Mouse (Mus musculus) yolk sac, embryonic 10.5 days (tissue): ENCODE data around the gene Sult1d1.
"Not testable (repeated sequence)": the region's sequence is repeated elsewhere in the genome, so short reads cannot be mapped to it uniquely, and the experiment has no call there.

ENCODE experiments used
- DNase-seq: peaks from one replicate; pipeline ENCODE4 v3.0.0-alpha.2; 2017; ENCODE audit warnings: low spot score

Sult1d1 gene

DNA sequence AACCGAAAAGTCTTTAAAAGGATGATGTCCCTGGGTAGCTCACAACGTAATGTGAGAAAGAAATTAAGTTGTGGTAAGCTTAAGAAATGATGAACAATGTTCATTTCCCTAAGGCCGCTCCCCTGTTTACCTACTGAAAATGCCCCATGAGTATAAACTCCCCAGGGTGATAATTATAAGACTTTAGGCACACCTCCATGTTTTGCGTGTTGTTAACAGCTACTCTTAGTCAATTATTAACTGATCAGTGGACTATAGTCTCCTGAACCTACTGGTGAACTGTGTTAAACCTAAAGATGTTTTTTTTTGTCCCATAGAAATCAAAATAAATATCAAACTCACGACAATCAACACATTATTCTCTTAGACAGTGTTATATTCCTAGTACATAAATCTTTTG lies at the start of gene Sult1d1:
Gene Sult1d1 (minus strand): TSS at position 183 of the 400 bp plus-strand sequence.
- DNase-seq, result peak; percentile 9

DNA sequence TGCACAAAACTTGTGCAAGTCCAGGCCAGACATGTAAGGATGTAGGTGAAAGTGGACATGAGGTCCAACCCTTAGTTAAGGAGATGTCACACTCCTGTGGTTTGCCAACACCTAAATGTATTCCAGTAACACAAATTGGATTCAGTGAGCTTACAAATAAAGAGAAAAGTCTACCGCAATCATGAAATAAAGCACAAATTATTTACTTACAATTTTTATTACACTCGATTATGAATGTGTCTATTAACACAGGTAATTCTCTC lies 46.2 kb upstream of the Sult1d1 start:
- DNase-seq, result no peak

DNA sequence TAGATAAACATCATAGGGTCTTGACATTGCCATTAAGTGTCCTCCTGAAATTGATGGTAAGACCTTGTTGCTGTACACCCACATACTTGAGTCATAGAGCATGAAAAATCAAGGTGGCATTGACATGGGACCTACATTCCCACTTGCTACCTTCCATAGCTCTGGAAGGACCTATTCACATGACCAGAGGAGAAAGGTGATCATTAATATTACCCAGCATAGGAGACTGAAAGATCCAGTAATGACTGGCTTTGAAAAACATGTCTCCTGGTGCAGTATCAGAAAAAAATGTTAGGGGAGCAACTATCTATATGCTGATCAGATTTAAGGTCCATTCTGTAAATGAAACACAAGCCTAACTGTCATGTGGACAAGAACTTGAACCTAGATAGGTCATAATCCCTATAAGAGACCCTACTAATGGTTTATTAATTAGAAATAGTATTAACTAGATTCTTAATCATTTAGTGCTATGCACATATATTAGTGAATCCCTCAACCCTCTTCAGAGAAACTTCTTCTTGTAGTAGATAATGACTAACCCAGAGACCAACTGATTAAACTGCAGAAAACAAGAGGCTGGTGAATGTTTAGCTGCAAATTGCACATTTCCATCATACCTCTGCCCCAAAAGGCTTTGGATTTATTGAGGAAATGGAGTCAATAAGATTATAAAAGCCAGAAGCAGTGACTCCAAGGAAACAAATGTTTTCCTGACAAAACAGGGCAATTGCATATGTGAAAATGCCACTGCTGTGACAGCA lies 45.7 kb upstream of the Sult1d1 start:
- DNase-seq, result no peak

DNA sequence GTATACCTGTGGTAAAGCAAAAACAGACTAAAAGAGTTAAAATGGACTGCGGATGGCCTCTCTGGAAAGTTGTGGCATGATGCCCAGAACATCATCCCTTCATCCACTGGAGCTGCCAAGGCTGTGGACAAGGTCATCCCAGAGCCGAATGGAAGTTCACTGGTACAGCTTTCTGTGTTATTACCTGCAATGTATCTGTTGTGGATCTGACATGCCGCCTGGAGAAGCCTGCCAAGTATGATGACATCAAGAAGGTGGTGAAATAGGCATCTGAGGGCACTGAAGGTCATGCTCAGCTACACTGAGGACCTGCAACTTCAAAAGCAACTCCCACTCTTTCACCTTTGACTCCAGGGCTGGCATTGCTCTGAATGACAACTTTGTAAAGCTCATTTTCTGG lies 32.2 kb upstream of the Sult1d1 start:
- no peak for DNase-seq

DNA sequence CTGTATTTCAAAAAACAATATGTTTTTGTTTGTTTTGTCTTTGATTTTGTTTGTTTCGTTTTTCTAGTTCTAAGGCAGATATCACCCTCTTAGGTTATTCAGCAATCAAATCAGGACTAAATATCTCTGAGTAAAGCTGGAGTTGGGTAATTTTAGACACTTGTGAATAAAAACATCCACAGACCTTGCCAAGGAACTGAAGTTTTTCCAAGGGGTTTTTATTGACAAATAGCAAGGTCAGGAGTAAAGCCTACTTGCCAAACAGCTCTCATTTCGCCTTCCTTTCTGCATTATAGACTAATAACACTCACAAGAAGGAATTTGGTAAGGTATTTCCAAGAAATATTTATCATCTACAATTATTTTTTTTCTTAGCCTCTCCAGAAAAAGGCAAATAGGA lies 29.1 kb upstream of the Sult1d1 start:
- no peak for DNase-seq

DNA sequence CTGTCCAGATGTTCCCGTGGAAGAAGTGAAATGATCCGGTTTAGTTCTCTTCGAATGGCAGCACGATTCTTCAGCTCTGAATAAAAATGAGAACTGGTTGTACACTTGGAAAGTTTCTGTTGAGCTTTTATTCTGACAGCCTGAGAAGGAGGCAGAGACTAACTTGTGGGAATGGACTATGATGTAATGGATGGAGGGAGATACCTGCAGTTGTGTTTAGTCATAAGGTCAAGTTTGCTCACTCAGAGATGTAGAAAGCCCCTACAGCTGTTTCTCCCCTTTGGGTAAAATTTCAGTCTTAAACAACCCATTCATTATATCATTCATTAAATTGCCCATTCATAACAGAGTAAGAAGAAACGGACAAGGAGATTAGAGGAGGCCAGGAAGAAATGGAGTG lies 22.7 kb upstream of the Sult1d1 start, which contains the start of gene Sult1e1:
Gene Sult1e1 (minus strand): TSS at position 101 of the 400 bp plus-strand sequence.
- no peak for DNase-seq

DNA sequence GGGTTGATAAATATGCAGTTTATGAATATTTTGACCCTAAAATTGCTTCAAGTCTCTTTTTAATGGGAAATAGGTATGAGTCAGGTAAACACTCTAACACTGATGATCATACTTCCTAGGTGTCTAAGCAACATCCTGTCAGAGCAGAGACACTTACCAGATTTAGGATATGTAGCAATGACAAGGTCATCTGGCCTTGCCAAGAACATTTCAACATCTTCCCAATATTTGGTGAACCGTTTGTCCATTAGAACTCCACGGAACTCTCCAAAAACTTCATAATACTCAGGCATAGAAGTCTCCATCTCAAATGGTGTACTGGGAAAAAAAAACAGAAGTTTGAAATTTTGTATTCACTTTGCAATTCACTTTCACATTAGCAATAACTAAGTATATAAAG lies 21.1 kb upstream of the Sult1d1 start:
- DNase-seq, result no peak

- DNase-seq, result no peak
These were observed 11.6 kb upstream of the Sult1d1 start for GRCm38 (mm10) chr5:87580389-87580788.

GRCm38 (mm10) chr5:87574174-87574573 lies 5.3 kb upstream of the Sult1d1 start:
- no peak for DNase-seq

GRCm38 (mm10) chr5:87573490-87573889 lies 4.7 kb upstream of the Sult1d1 start:
- DNase-seq, result no peak

- DNase-seq, result no peak
These were observed 4.0 kb upstream of the Sult1d1 start for GRCm38 (mm10) chr5:87572781-87573180.

DNA sequence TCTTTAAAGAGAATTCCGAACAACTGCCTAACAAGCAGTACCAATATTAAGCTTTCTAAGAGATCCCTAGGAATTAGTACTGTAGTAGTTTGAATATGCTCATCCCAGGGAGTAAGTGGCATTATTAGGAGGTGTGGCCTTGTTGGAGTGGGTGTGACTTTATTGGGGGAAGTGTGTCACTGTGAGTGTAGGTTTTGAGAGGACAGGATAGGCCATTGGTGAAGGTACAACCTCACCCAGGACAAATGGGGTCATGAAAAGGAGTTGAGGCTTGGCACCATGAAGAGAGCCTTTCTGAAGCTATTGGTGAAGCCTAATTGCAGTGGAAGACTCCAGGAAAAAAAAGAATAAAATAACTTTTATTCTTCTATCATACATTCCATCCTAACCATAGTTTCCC lies 1.5 kb downstream of the Sult1d1 start:
- no peak for DNase-seq

- DNase-seq, result no peak
These were observed 5.9 kb downstream of the Sult1d1 start for GRCm38 (mm10) chr5:87562966-87563365.

DNA sequence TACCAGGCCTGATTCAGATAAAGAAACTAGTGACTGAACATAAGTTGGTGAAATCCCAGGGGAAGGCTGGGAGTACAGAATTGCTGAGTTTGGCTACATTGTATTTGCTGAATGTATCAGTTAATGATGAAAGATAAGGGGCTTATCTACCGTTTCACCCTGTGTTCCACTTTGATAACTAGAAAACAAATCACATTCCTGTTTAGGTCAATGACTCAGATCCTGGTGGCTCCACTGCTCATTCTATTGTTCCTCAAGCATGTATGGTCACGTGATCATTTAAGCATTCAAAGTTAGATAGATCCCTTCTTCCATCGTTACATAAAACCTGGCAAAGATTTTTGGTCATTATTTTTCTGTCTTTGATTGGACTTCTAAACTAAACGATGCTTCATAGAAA lies 6.3 kb downstream of the Sult1d1 start:
- no peak for DNase-seq

DNA sequence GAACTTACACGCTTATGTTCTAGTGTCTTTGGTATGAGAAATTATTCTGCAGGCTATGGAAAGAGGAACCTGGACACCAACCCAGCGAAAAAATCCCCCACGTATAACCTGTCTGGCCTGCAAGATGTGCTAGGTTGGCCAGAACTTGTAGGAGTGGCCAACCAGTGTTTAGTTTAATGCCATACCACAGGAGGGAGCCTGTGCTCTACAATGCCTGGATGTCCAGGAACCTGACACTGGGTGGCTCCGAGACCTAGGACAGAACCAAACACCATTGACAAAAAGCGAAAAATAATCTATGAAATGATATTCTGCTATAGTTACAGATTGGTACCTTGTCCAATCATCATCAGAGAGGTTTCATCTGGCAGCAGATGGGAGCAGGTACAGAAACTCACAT lies 8.7 kb downstream of the Sult1d1 start:
- DNase-seq, result no peak

GRCm38 (mm10) chr5:87550935-87551334 lies 17.9 kb downstream of the Sult1d1 start:
- DNase-seq, result no peak

GRCm38 (mm10) chr5:87538111-87538510 lies 30.7 kb downstream of the Sult1d1 start, which contains the start of gene Sult1b1:
Gene Sult1b1 (minus strand): TSS chr5:87538195.
- no peak for DNase-seq

- DNase-seq, result peak; percentile 71
These were observed 32.7 kb downstream of the Sult1d1 start for GRCm38 (mm10) chr5:87535994-87536644.

- DNase-seq, result peak; percentile 45
These were observed 36.5 kb downstream of the Sult1d1 start for GRCm38 (mm10) chr5:87532288-87532687.

GRCm38 (mm10) chr5:87523561-87523960 lies 45.3 kb downstream of the Sult1d1 start:
- not testable (repeated sequence) for DNase-seq

GRCm38 (mm10) chr5:87505776-87506458 lies 62.9 kb downstream of the Sult1d1 start:
- DNase-seq, result no peak
